Mouse (Mus musculus) gonadal fat pad, adult 2 months (tissue): ENCODE results near the gene Cep19. TPM values are rescaled to one million over a fixed set of nuclear protein-coding genes. Genes with fewer than 3 reads are reported as not detected.

Experiments
- DNase-seq: peaks from one replicate; pipeline ENCODE4 v3.0.0-alpha.2; 2012; ENCODE audit warnings: low read depth
- polyA plus RNA-seq: library from polyadenylated mRNA; depleted of rRNA; stranded (reverse); fragments of >200 nt; gene quantifications from 2 replicates; pipeline ENCODE4 v1.2.3, GENCODE M21; 2012; rRNA removed

Gene Cep19
- polyA plus RNA-seq, 1 experiment, result 7.9 TPM

- no peak for DNase-seq
Observed at GRCm38 (mm10) chr16:32144592-32144991, 45.0 kb downstream of the Cep19 start.

- DNase-seq, result no peak
Observed at GRCm38 (mm10) chr16:32147589-32148207, 48.1 kb downstream of the Cep19 start.

- DNase-seq, result no peak
Observed at GRCm38 (mm10) chr16:32153976-32154375, 54.4 kb downstream of the Cep19 start.

- DNase-seq, result no peak
Observed at GRCm38 (mm10) chr16:32154437-32154836, 54.8 kb downstream of the Cep19 start.

- DNase-seq, result no peak
Observed at GRCm38 (mm10) chr16:32156719-32157118, 57.1 kb downstream of the Cep19 start.

GRCm38 (mm10) chr16:32157369-32157768 lies 57.8 kb downstream of the Cep19 start:
- DNase-seq, result no peak

Other genes with a start within 250 kb of the Cep19 start
- 0.20 and 0.56 TPM in 2 replicates for gene Meltf, start 221.0 kb upstream of the Cep19 start, polyA plus RNA-seq
- 3.3 and 4.1 TPM in 2 replicates for gene Pigz, start 165.9 kb upstream of the Cep19 start, polyA plus RNA-seq
- gene 0610012G03Rik, start 151.3 kb upstream of the Cep19 start, polyA plus RNA-seq, result 48.7 and 49.8 TPM in 2 replicates
- gene Ncbp2, start 151.3 kb upstream of the Cep19 start, polyA plus RNA-seq, result 14.5 and 36.0 TPM in 2 replicates
- 8.4 and 8.6 TPM in 2 replicates for gene Senp5, start 96.5 kb upstream of the Cep19 start, polyA plus RNA-seq
- gene Pak2, start 20.5 kb upstream of the Cep19 start, polyA plus RNA-seq, result 18.0 and 26.2 TPM in 2 replicates
- gene Pigx, start 60 bp upstream of the Cep19 start, polyA plus RNA-seq, result 32.4 and 36.9 TPM in 2 replicates
- gene Nrros, start 65.8 kb downstream of the Cep19 start, polyA plus RNA-seq, result 20.7 and 28.9 TPM in 2 replicates
- not detected in 2 replicates for gene Bex6, start 80.0 kb downstream of the Cep19 start, polyA plus RNA-seq
- gene Fbxo45, start 147.4 kb downstream of the Cep19 start, polyA plus RNA-seq, result 6.8 and 8.6 TPM in 2 replicates
- gene Wdr53, start 147.4 kb downstream of the Cep19 start, polyA plus RNA-seq, result 9.1 and 9.5 TPM in 2 replicates
- not detected in 2 replicates for gene Smco1, start 171.7 kb downstream of the Cep19 start, polyA plus RNA-seq
- 7.6 and 12.0 TPM in 2 replicates for gene Rnf168, start 177.7 kb downstream of the Cep19 start, polyA plus RNA-seq
- gene Ubxn7, start 232.5 kb downstream of the Cep19 start, polyA plus RNA-seq, result 10.9 and 22.6 TPM in 2 replicates